In the genomic region with DNA sequence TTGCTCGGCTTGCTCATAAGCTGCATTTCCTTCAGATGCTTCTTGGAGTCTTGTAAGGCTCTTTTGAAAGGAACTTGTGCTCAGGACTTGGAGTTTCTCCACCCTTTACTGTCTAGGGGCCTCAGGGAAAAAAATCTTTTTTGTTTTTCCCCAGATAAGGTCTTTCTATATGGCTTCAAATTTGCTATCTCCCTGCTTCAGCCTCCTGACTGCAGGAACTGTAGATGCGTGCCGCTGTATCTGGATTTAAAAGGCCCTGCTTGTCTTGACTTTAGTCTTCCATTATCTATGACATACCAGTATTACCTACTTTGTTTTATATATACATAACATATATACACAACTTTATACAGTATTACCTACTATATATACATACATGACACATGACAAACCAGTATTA, we compare ENCODE assay signal across 25 mouse cellular contexts. TPM values are rescaled to one million over a fixed set of nuclear protein-coding genes. Genes with fewer than 3 reads are reported as not detected.
DNase-seq lines count a peak whose midpoint lies in the region; ATAC-seq and TF ChIP-seq lines count a peak whose summit lies in the region.
"Had no signal": no experiment of that assay in that cellular context is flagged by ENCODE, and none has a peak within 500 bp of the region (broad histone marks: within the 10 kb centered on the region; RNA-seq: fewer than 3 reads in every experiment).

No protein-coding gene starts in this region.

- peak; percentile 20; the same call in 1 of the 2 replicates for ATAC-seq in liver, embryonic 11.5 days (replicated peaks; ENCODE audit: low FRiP score)
- no peak for ATAC-seq in midbrain, embryonic 11.5 days (ENCODE audit: low FRiP score)
- ATAC-seq in liver, postnatal 0 days, result no peak
- no peak for ATAC-seq in erythroblast, adult 5-6 weeks (replicated peaks; ENCODE audit: low FRiP score, poor library complexity, severe bottlenecking)
- ATAC-seq: CD4-positive, CD25-positive, alpha-beta regulatory T cell, adult 4 months; forebrain, embryonic 13.5 days; forebrain, embryonic 15.5 days; forebrain, postnatal 0 days had no signal

- TF ChIP-seq CTCF in liver, postnatal 0 days (IDR thresholded peaks at IDR 0.05; ENCODE audit: low read depth), result no peak

- H3K27me3 ChIP-seq in liver, embryonic 11.5 days (replicated peaks; ENCODE audit: control insufficient read depth, insufficient read depth, low read length), result no peaks in the 10 kb centered on the region
- H3K27me3 ChIP-seq in midbrain, embryonic 11.5 days (ENCODE audit: control insufficient read depth, insufficient read depth, low read length), result no peaks in the 10 kb centered on the region
- H3K27me3 ChIP-seq in midbrain, embryonic 10.5 days (ENCODE audit: low read depth, poor library complexity, severe bottlenecking), result peaks cover 10% of the 10 kb centered on the region
- H3K27me3 ChIP-seq in liver, postnatal 0 days (ENCODE audit: insufficient read depth, low read length), result no peaks in the 10 kb centered on the region
- H3K27me3 ChIP-seq: CH12.LX; embryonic facial prominence, embryonic 13.5 days; embryonic facial prominence, embryonic 15.5 days; forebrain, embryonic 13.5 days; forebrain, embryonic 15.5 days had no signal

- no peaks in the 10 kb centered on the region for H3K36me3 ChIP-seq in liver, embryonic 11.5 days (ENCODE audit: control insufficient read depth, insufficient read depth, low read length)
- H3K36me3 ChIP-seq in midbrain, embryonic 11.5 days (ENCODE audit: control insufficient read depth, insufficient read depth, low read length), result no peaks in the 10 kb centered on the region
- H3K36me3 ChIP-seq in midbrain, embryonic 10.5 days, result no peaks in the 10 kb centered on the region
- no peaks in the 10 kb centered on the region for H3K36me3 ChIP-seq in liver, postnatal 0 days (replicated peaks; ENCODE audit: insufficient read depth, low read length)
- H3K36me3 ChIP-seq: embryonic facial prominence, embryonic 13.5 days; embryonic facial prominence, embryonic 15.5 days; forebrain, embryonic 15.5 days; G1E had no signal

- peak; percentile 43; the same call in 1 of the 2 replicates for TF ChIP-seq EP300 in liver, postnatal 0 days (IDR thresholded peaks at IDR 0.05; ENCODE audit: low read depth)

- no peak overlapping the region for H3K4me2 ChIP-seq in liver, embryonic 11.5 days
- no peak overlapping the region for H3K4me2 ChIP-seq in midbrain, embryonic 11.5 days
- H3K4me2 ChIP-seq in liver, postnatal 0 days (ENCODE audit: low read depth, low read length), result no peak overlapping the region
- H3K4me2 ChIP-seq: embryonic facial prominence, embryonic 13.5 days; embryonic facial prominence, embryonic 15.5 days; forebrain, embryonic 13.5 days; forebrain, embryonic 15.5 days had no signal

- 74% methylated on average over 3 of the region's 3 CpGs for WGBS in liver, embryonic 11.5 days
- 86% methylated on average over 3 of the region's 3 CpGs for WGBS in midbrain, embryonic 11.5 days
- WGBS in midbrain, embryonic 10.5 days, result 89% methylated on average over 3 of the region's 3 CpGs
- 59% methylated on average over 3 of the region's 3 CpGs for WGBS in liver, postnatal 0 days (ENCODE audit: insufficient replicate concordance)

- H3K9me3 ChIP-seq in liver, embryonic 11.5 days (ENCODE audit: control insufficient read depth, low read length), result no peaks in the 10 kb centered on the region
- H3K9me3 ChIP-seq in midbrain, embryonic 11.5 days (ENCODE audit: control insufficient read depth, low read length), result no peaks in the 10 kb centered on the region
- H3K9me3 ChIP-seq in midbrain, embryonic 10.5 days (replicated peaks), result no peaks in the 10 kb centered on the region
- H3K9me3 ChIP-seq in liver, postnatal 0 days (ENCODE audit: low read length), result no peaks in the 10 kb centered on the region
- H3K9me3 ChIP-seq: embryonic facial prominence, embryonic 13.5 days; embryonic facial prominence, embryonic 15.5 days; forebrain, embryonic 13.5 days; forebrain, embryonic 15.5 days had no signal

- H3K27ac ChIP-seq in liver, embryonic 11.5 days (ENCODE audit: low read depth, low read length), result no peak overlapping the region
- no peak overlapping the region for H3K27ac ChIP-seq in midbrain, embryonic 11.5 days (ENCODE audit: low read depth, low read length)
- H3K27ac ChIP-seq in midbrain, embryonic 10.5 days (replicated peaks), result no peak overlapping the region
- H3K27ac ChIP-seq in liver, postnatal 0 days (ENCODE audit: low read depth), result no peak overlapping the region
- H3K27ac ChIP-seq: embryonic facial prominence, embryonic 13.5 days; embryonic facial prominence, embryonic 15.5 days; forebrain, embryonic 13.5 days; forebrain, embryonic 15.5 days had no signal

- DNase-seq in liver, embryonic 11.5 days (ENCODE audit: low spot score), result no peak
- DNase-seq in liver, result no peak
- DNase-seq in midbrain, embryonic 11.5 days (ENCODE audit: low spot score, missing footprints), result peak; percentile 23
- no peak for DNase-seq in midbrain, embryonic 10.5 days (ENCODE audit: low spot score)
- DNase-seq in liver, postnatal 0 days, result no peak
- DNase-seq: adrenal gland, adult 2 months; adrenal gland, postnatal 10 days; adrenal gland, postnatal 25 days; B cell, adult 2 months; cerebellum, adult 11 months; cerebellum, adult 18-20 months; cerebellum, adult 8-10 months; cerebellum, adult 9-11 months; cerebellum, postnatal 14 days; cerebellum, postnatal 36 days; embryo, embryonic 11 days; forebrain, postnatal 0 days had no signal

- no peak overlapping the region for H3K9ac ChIP-seq in liver, embryonic 11.5 days (ENCODE audit: low read depth, low read length)
- H3K9ac ChIP-seq in midbrain, embryonic 11.5 days (ENCODE audit: low read length), result no peak overlapping the region
- no peak overlapping the region for H3K9ac ChIP-seq in liver, postnatal 0 days (replicated peaks)
- H3K9ac ChIP-seq: embryonic facial prominence, embryonic 13.5 days; embryonic facial prominence, embryonic 15.5 days; forebrain, embryonic 13.5 days; forebrain, embryonic 15.5 days; forebrain, postnatal 0 days had no signal

- no peak overlapping the region for H3K4me3 ChIP-seq in liver, embryonic 11.5 days (ENCODE audit: low read depth, low read length)
- H3K4me3 ChIP-seq in midbrain, embryonic 11.5 days (ENCODE audit: low read depth, low read length), result no peak overlapping the region
- no peak overlapping the region for H3K4me3 ChIP-seq in midbrain, embryonic 10.5 days
- H3K4me3 ChIP-seq in liver, postnatal 0 days (ENCODE audit: low read depth, low read length), result no peak overlapping the region
- H3K4me3 ChIP-seq: embryonic facial prominence, embryonic 13.5 days; embryonic facial prominence, embryonic 15.5 days; forebrain, embryonic 13.5 days; forebrain, embryonic 15.5 days had no signal

- H3K4me1 ChIP-seq in liver, embryonic 11.5 days (replicated peaks; ENCODE audit: control insufficient read depth, insufficient read depth, low read length), result peaks cover 15% of the 10 kb centered on the region
- no peaks in the 10 kb centered on the region for H3K4me1 ChIP-seq in midbrain, embryonic 11.5 days (ENCODE audit: control insufficient read depth, insufficient read depth, low read length)
- H3K4me1 ChIP-seq in midbrain, embryonic 10.5 days, result peaks cover 8% of the 10 kb centered on the region
- H3K4me1 ChIP-seq in liver, postnatal 0 days (ENCODE audit: insufficient read depth), result peaks cover 34% of the 10 kb centered on the region

RNA-seq across cellular contexts. Expression of a gene that starts 10.4 kb away (rescaled TPM):
- 81.1 and 84.1 TPM in 2 replicates for polyA plus RNA-seq in liver, embryonic 11.5 days (2014; fragmentation: Nextera tagmentation; extraction: Ambion mirVana)
- polyA plus RNA-seq in midbrain, embryonic 11.5 days (2014; fragmentation: Nextera tagmentation; extraction: Ambion mirVana), result 281 and 308 TPM in 2 replicates
- 125 and 148 TPM in 2 replicates for polyA plus RNA-seq in midbrain, embryonic 10.5 days (2016; fragmentation: Nextera tagmentation; extraction: Ambion mirVana)
- polyA plus RNA-seq in liver, postnatal 0 days (2015; fragmentation: Nextera tagmentation; extraction: Ambion mirVana), result 27.9 and 30.7 TPM in 2 replicates
- 32.4 and 46.3 TPM in 2 replicates for total RNA-seq in erythroblast, adult 5-6 weeks (2015; ENCODE audit: low replicate concordance)
- 39.1 and 39.9 TPM in 2 replicates for total RNA-seq in erythroblast, adult 5-6 weeks (2017; ENCODE audit: low replicate concordance)
- polyA plus RNA-seq: G1E had no signal

RNA-seq across cellular contexts. Expression of a gene that starts 37.6 kb away (rescaled TPM):
- 8.1 and 9.1 TPM in 2 replicates for polyA plus RNA-seq in liver, embryonic 11.5 days (2014; fragmentation: Nextera tagmentation; extraction: Ambion mirVana)
- polyA plus RNA-seq in midbrain, embryonic 11.5 days (2014; fragmentation: Nextera tagmentation; extraction: Ambion mirVana), result 7.3 and 8.2 TPM in 2 replicates
- 9.8 and 10.2 TPM in 2 replicates for polyA plus RNA-seq in midbrain, embryonic 10.5 days (2016; fragmentation: Nextera tagmentation; extraction: Ambion mirVana)
- 1.8 and 2.4 TPM in 2 replicates for polyA plus RNA-seq in liver, postnatal 0 days (2015; fragmentation: Nextera tagmentation; extraction: Ambion mirVana)
- 2.1 and 3.8 TPM in 2 replicates for total RNA-seq in erythroblast, adult 5-6 weeks (2015; ENCODE audit: low replicate concordance)
- 11.1 and 18.4 TPM in 2 replicates for total RNA-seq in erythroblast, adult 5-6 weeks (2017; ENCODE audit: low replicate concordance)
